Mouse (Mus musculus): ENCODE results near the gene Slc39a12. TPM values are rescaled to one million over a fixed set of nuclear protein-coding genes. Genes with fewer than 3 reads are reported as not detected.

Slc39a12 gene
- not detected for polyA plus RNA-seq (2017; shearing (Covaris generic))

GRCm38 (mm10) chr2:14388162-14388561, at the start of gene Slc39a12:
Gene Slc39a12, plus strand, starts transcription at chr2:14388316.
- no peak for ATAC-seq

- ATAC-seq: no peak
Observed at GRCm38 (mm10) chr2:14341652-14342308, 46.3 kb upstream of the Slc39a12 start.

GRCm38 (mm10) chr2:14342309-14342839, 45.7 kb upstream of the Slc39a12 start:
- ATAC-seq: no peak

GRCm38 (mm10) chr2:14388856-14389255, 740 bp downstream of the Slc39a12 start:
- ATAC-seq: no peak

- no peak for ATAC-seq
Observed at GRCm38 (mm10) chr2:14390900-14391299, 2.8 kb downstream of the Slc39a12 start.

- ATAC-seq: no peak
Observed at GRCm38 (mm10) chr2:14403000-14403399, 14.9 kb downstream of the Slc39a12 start.

- ATAC-seq: no peak
Observed at GRCm38 (mm10) chr2:14428987-14429386, 40.9 kb downstream of the Slc39a12 start.

GRCm38 (mm10) chr2:14447322-14447721, 59.2 kb downstream of the Slc39a12 start:
- ATAC-seq: no peak

- no peak for ATAC-seq
Observed at GRCm38 (mm10) chr2:14450866-14451265, 62.8 kb downstream of the Slc39a12 start.

- no peak for ATAC-seq
Observed at GRCm38 (mm10) chr2:14454946-14455631, 67.0 kb downstream of the Slc39a12 start.

- ATAC-seq: no peak
Observed at GRCm38 (mm10) chr2:14464438-14464837, 76.3 kb downstream of the Slc39a12 start.

- no peak for ATAC-seq
Observed at GRCm38 (mm10) chr2:14494132-14494531, 106.0 kb downstream of the Slc39a12 start.

GRCm38 (mm10) chr2:14496150-14496549, 108.0 kb downstream of the Slc39a12 start:
- no peak for ATAC-seq

GRCm38 (mm10) chr2:14502482-14502881, 114.4 kb downstream of the Slc39a12 start:
- ATAC-seq: no peak

- no peak for ATAC-seq
Observed at GRCm38 (mm10) chr2:14518237-14518636, 130.1 kb downstream of the Slc39a12 start.

- no peak for ATAC-seq
Observed at GRCm38 (mm10) chr2:14534325-14535077, 146.4 kb downstream of the Slc39a12 start.

- ATAC-seq: no peak
Observed at GRCm38 (mm10) chr2:14535246-14535671, 147.1 kb downstream of the Slc39a12 start.

GRCm38 (mm10) chr2:14537781-14538180, 149.7 kb downstream of the Slc39a12 start:
- ATAC-seq: no peak

GRCm38 (mm10) chr2:14543355-14543754, 155.2 kb downstream of the Slc39a12 start:
- ATAC-seq: no peak

- no peak for ATAC-seq
Observed at GRCm38 (mm10) chr2:14543773-14544172, 155.7 kb downstream of the Slc39a12 start.

All from CD4-positive, CD25-positive, alpha-beta regulatory T cell, adult 4 months (primary cell).